In genomic region chr8:64628039-64628438, GRCm38 (mm10) we compare ENCODE assay signal across 27 mouse cellular contexts.
DNase-seq lines count a peak whose midpoint lies in the region; ATAC-seq and TF ChIP-seq lines count a peak whose summit lies in the region.
"Had no signal": no experiment of that assay in that cellular context is flagged by ENCODE, and none has a peak within 500 bp of the region (broad histone marks: within the 10 kb centered on the region; RNA-seq: fewer than 3 reads in every experiment).

No protein-coding gene starts in this region.

- DNase-seq in embryonic facial prominence, embryonic 10.5 days (ENCODE audit: low spot score): no peak
- peak; percentile 80 for DNase-seq in heart, adult 11 months
- no peak for DNase-seq in heart, adult 18-20 months
- DNase-seq in left cerebral cortex, adult 2 months (ENCODE audit: extremely low spot score in 1 of 2, low spot score in 2 of 2): no peak
- no peak for DNase-seq in left cerebral cortex, adult 8-10 months (ENCODE audit: low spot score in 2 of 2)
- DNase-seq: adrenal gland, adult 8-10 months; adrenal gland, postnatal 14 days; adrenal gland, postnatal 36 days; B cell, adult 2 months; cerebellum, adult 11 months; cerebellum, adult 18-20 months; cerebellum, adult 8-10 months; cerebellum, adult 9-11 months; cerebellum, postnatal 14 days; cerebellum, postnatal 36 days had no signal

- no peaks in the 10 kb centered on the region for H3K4me1 ChIP-seq in embryonic facial prominence, embryonic 13.5 days
- H3K4me1 ChIP-seq in embryonic facial prominence, embryonic 10.5 days: peaks cover 4% of the 10 kb centered on the region; the same call in 1 of the 2 replicates

- intact Hi-C loops in left cerebral cortex, adult 2 months (cut with DNase I): loop anchor here (10.0 kb wide), 1 partner anchor 217 kb away; no protein-coding TSS in a partner anchor

- H3K27me3 ChIP-seq in embryonic facial prominence, embryonic 13.5 days: no peaks in the 10 kb centered on the region
- no peaks in the 10 kb centered on the region for H3K27me3 ChIP-seq in embryonic facial prominence, embryonic 10.5 days (replicated peaks; ENCODE audit: low read depth, poor library complexity, severe bottlenecking)
- H3K27me3 ChIP-seq: CH12.LX, Patski had no signal

- H3K4me3 ChIP-seq in embryonic facial prominence, embryonic 13.5 days: no peak overlapping the region
- no peak overlapping the region for H3K4me3 ChIP-seq in embryonic facial prominence, embryonic 10.5 days
- H3K4me3 ChIP-seq in left cerebral cortex, adult 2 months: no peak overlapping the region
- H3K4me3 ChIP-seq: erythroblast, embryonic 14.5 days; forebrain, embryonic 10.5 days; forebrain, embryonic 12.5 days had no signal

- no peak overlapping the region for H3K9ac ChIP-seq in embryonic facial prominence, embryonic 13.5 days
- H3K9ac ChIP-seq: forebrain, embryonic 12.5 days had no signal

- no peaks in the 10 kb centered on the region for H3K36me3 ChIP-seq in embryonic facial prominence, embryonic 13.5 days
- H3K36me3 ChIP-seq in embryonic facial prominence, embryonic 10.5 days (replicated peaks): no peaks in the 10 kb centered on the region; the same call in 1 of the 2 replicates
- H3K36me3 ChIP-seq: forebrain, embryonic 10.5 days; forebrain, embryonic 12.5 days; G1E had no signal

- no peaks in the 10 kb centered on the region for H3K9me3 ChIP-seq in embryonic facial prominence, embryonic 13.5 days
- no peaks in the 10 kb centered on the region for H3K9me3 ChIP-seq in embryonic facial prominence, embryonic 10.5 days
- H3K9me3 ChIP-seq: forebrain, embryonic 10.5 days; G1E had no signal

- no peak overlapping the region for H3K4me2 ChIP-seq in embryonic facial prominence, embryonic 13.5 days
- H3K4me2 ChIP-seq: forebrain, embryonic 12.5 days had no signal

- 0 out of 2 replicates have a peak, but pooled peaks have one; percentile 48 for ATAC-seq in embryonic facial prominence, embryonic 13.5 days (ENCODE audit: insufficient number of reproducible peaks, insufficient read depth, low FRiP score, low TSS enrichment, low read depth)
- ATAC-seq in erythroblast, adult 5-6 weeks (replicated peaks; ENCODE audit: low FRiP score, poor library complexity, severe bottlenecking): no peak
- ATAC-seq: activated CD4-positive, CD25-positive, alpha-beta regulatory T cell, adult 4 months; CD4-positive, CD25-positive, alpha-beta regulatory T cell, adult 4 months; forebrain, embryonic 14.5 days; forebrain, embryonic 16.5 days; Patski had no signal

- no peak overlapping the region for H3K27ac ChIP-seq in embryonic facial prominence, embryonic 13.5 days
- no peak overlapping the region for H3K27ac ChIP-seq in embryonic facial prominence, embryonic 10.5 days (replicated peaks)
- peak overlapping the region; percentile 56 for H3K27ac ChIP-seq in left cerebral cortex, adult 2 months
- H3K27ac ChIP-seq: forebrain, embryonic 10.5 days; forebrain, embryonic 12.5 days had no signal

- WGBS in embryonic facial prominence, embryonic 13.5 days: 87% methylated on average over 6 of the region's 6 CpGs
- 89% methylated on average over 6 of the region's 6 CpGs for WGBS in embryonic facial prominence, embryonic 10.5 days

- no peak for TF ChIP-seq CTCF in left cerebral cortex, adult 2 months (IDR thresholded peaks at IDR 0.05)
